Mouse (Mus musculus): ENCODE measurements around the gene Gm42674. TPM values are rescaled to one million over a fixed set of nuclear protein-coding genes. Genes with fewer than 3 reads are reported as not detected.

Gm42674 gene
- total and polyA plus RNA-seq, 3 experiments, result not detected

DNA sequence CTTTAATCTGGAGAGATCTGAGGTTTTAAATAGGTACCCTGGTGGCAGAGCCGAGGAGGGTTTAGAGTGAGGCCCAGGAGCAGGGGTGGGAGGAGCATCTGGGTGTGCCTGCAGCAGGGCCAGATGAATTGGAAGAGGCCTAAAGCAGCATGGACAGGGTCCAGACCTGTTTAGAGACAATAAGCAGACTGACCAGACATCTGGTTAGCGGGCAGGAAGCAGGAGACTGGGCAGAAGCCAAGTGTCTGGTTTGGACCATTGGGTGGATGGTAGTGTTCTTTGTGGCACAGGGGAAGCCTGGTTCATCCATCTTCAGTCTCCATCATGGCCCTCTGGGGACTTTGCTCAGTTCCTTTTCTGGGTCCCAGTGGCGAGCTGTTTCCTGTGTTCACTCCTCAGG is 17.8 kb upstream of the Gm42674 start:
- no peak overlapping the region for H3K9ac ChIP-seq (ENCODE audit: insufficient read depth, low read depth)
- no peaks in the 10 kb centered on the region for H3K27me3 ChIP-seq (replicated peaks)
- no peak overlapping the region for H3K4me2 ChIP-seq (ENCODE audit: insufficient read depth, low read depth, poor library complexity, severe bottlenecking)
- H3K4me1 ChIP-seq (ENCODE audit: control insufficient read depth in 1 of 2, insufficient read depth in 2 of 2), result peaks cover 23 to 50% of the 10 kb centered on the region in 2 experiments
- no peak overlapping the region for H3K4me3 ChIP-seq (replicated peaks in 1 of 3; ENCODE audit: low read depth in 2 of 3, low read length in 2 of 3, poor library complexity in 1 of 3)
- no peaks in the 10 kb centered on the region for H3K79me2 ChIP-seq (replicated peaks; ENCODE audit: control insufficient read depth, extremely low read depth, insufficient read depth, poor library complexity, severe bottlenecking)
- H3K27ac ChIP-seq (ENCODE audit: insufficient read depth, low read depth), result no peak overlapping the region
- H3K36me3 ChIP-seq (replicated peaks in 1 of 2; ENCODE audit: control insufficient read depth in 1 of 2, insufficient read depth in 1 of 2, low read length in 1 of 2), result no peaks in the 10 kb centered on the region
- peak; percentile 34 for DNase-seq (ENCODE audit: extremely low read depth)
- no peaks in the 10 kb centered on the region for H3K9me3 ChIP-seq (replicated peaks; ENCODE audit: low read length)
- TF ChIP-seq CHD1 (IDR thresholded peaks at IDR 0.05; ENCODE audit: low read depth, low read length) (no peak), POLR2A (IDR thresholded peaks at IDR 0.05; ENCODE audit: low read depth, low read length) (no peak), POLR2AphosphoS2 (IDR thresholded peaks at IDR 0.05; ENCODE audit: low read depth, low read length) (no peak), ZKSCAN1 (IDR thresholded peaks at IDR 0.05; ENCODE audit: borderline replicate concordance, low read depth, low read length) (no peak), CTCF (conservative IDR thresholded peaks at IDR 0.05 in 1 of 2, IDR thresholded peaks at IDR 0.05 in 1 of 2; ENCODE audit: low read depth in 2 of 2, low read length in 2 of 2) (no peak), SMC3 (IDR thresholded peaks at IDR 0.05; ENCODE audit: low read depth, low read length) (no peak), MYC (IDR thresholded peaks at IDR 0.05; ENCODE audit: low read depth, low read length) (no peak), ELF1 (IDR thresholded peaks at IDR 0.05; ENCODE audit: low read depth, low read length) (no peak), NRF1 (IDR thresholded peaks at IDR 0.05; ENCODE audit: low read depth, low read length) (no peak), ZNF384 (IDR thresholded peaks at IDR 0.05; ENCODE audit: low read depth, low read length) (no peak), IRF4 (IDR thresholded peaks at IDR 0.05; ENCODE audit: low read depth, low read length) (no peak), ZC3H11A (IDR thresholded peaks at IDR 0.05; ENCODE audit: low read depth, low read length) (no peak), BHLHE40 (IDR thresholded peaks at IDR 0.05; ENCODE audit: low read depth, low read length) (no peak), TBP (conservative IDR thresholded peaks at IDR 0.05; ENCODE audit: low read depth, low read length) (no peak), HCFC1 (IDR thresholded peaks at IDR 0.05; ENCODE audit: low read depth, low read length) (no peak), RCOR1 (conservative IDR thresholded peaks at IDR 0.05; ENCODE audit: low read depth, low read length) (no peak)
- dilution Hi-C loops (cut with MboI; ENCODE audit: extremely low pct_ligation_motif_present, extremely low pct_unique_long_range_greater_than_20kb, low sequenced_read_pairs) (no loop called here), in situ Hi-C loops (cut with MboI; ENCODE audit: low pct_ligation_motif_present, low pct_unique_long_range_greater_than_20kb, low sequenced_read_pairs) (no loop called here)

DNA sequence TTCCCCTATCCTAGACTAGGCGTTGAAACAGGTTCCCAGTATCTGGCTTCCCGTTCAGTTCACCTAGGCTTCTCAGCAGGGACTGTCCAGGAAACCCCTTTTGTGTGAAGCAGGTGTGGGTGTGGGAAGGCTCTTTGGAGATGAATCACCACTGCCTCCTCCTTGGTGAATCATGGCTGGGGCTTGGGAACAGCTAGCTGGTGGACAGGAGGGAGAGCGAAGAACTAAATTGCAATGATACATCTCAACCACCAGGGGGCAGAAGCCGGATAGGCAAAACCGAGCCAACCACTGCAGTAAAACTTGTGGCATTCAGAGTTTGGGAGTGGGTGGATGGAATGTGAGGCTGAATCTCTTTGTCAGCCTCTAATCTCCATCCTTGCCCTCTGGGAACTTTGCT is 16.1 kb upstream of the Gm42674 start:
- H3K27ac ChIP-seq (ENCODE audit: insufficient read depth, low read depth), result no peak overlapping the region
- peak; percentile 61 for DNase-seq (ENCODE audit: extremely low read depth)
- in situ Hi-C loops (cut with MboI; ENCODE audit: low pct_ligation_motif_present, low pct_unique_long_range_greater_than_20kb, low sequenced_read_pairs), result no loop called here

More for the DNA sequence above, 16.1 kb upstream of the Gm42674 start:
- no peak overlapping the region for H3K4me2 ChIP-seq (ENCODE audit: insufficient read depth, low read depth, poor library complexity, severe bottlenecking)
- no peak for TF ChIP-seq CHD2 (IDR thresholded peaks at IDR 0.05; ENCODE audit: low read length)
- peak; percentile 91 for TF ChIP-seq SMC3 (IDR thresholded peaks at IDR 0.05; ENCODE audit: low read depth, low read length)
- TF ChIP-seq NELFE (IDR thresholded peaks at IDR 0.05; ENCODE audit: low read depth, low read length), result no peak
- peak; percentile 84 to 87 for TF ChIP-seq CTCF (conservative IDR thresholded peaks at IDR 0.05 in 1 of 2, IDR thresholded peaks at IDR 0.05 in 1 of 2; ENCODE audit: low read depth in 2 of 2, low read length in 2 of 2)
- no peak for TF ChIP-seq TBP (conservative IDR thresholded peaks at IDR 0.05; ENCODE audit: low read depth, low read length)
- no peak for TF ChIP-seq PAX5 (IDR thresholded peaks at IDR 0.05; ENCODE audit: low read length)
- TF ChIP-seq MXI1 (IDR thresholded peaks at IDR 0.05; ENCODE audit: low read depth, low read length), result no peak
- peak; percentile 65 for TF ChIP-seq RAD21 (IDR thresholded peaks at IDR 0.05; ENCODE audit: low read depth, low read length)
- H3K36me3 ChIP-seq (replicated peaks in 1 of 2; ENCODE audit: control insufficient read depth in 1 of 2, insufficient read depth in 1 of 2, low read length in 1 of 2), result no peaks in the 10 kb centered on the region
- dilution Hi-C loops (cut with MboI; ENCODE audit: extremely low pct_ligation_motif_present, extremely low pct_unique_long_range_greater_than_20kb, low sequenced_read_pairs), result no loop called here
- H3K4me1 ChIP-seq (ENCODE audit: control insufficient read depth in 1 of 2, insufficient read depth in 2 of 2), result peaks cover 23 to 50% of the 10 kb centered on the region in 2 experiments
- H3K79me2 ChIP-seq (replicated peaks; ENCODE audit: control insufficient read depth, extremely low read depth, insufficient read depth, poor library complexity, severe bottlenecking), result no peaks in the 10 kb centered on the region
- H3K9ac ChIP-seq (ENCODE audit: insufficient read depth, low read depth), result no peak overlapping the region
- H3K4me3 ChIP-seq (replicated peaks in 1 of 3; ENCODE audit: low read depth in 2 of 3, low read length in 2 of 3, poor library complexity in 1 of 3), result no peak overlapping the region
- no peaks in the 10 kb centered on the region for H3K27me3 ChIP-seq (replicated peaks)
- no peaks in the 10 kb centered on the region for H3K9me3 ChIP-seq (replicated peaks; ENCODE audit: low read length)
